Mouse (Mus musculus) NIH3T3 (cell line): ENCODE measurements around the gene Tnfaip8l3.
A peak's percentile ranks its signal among the peaks of the same experiment; 100 is the strongest.

Source experiments
- DNase-seq: peaks from one replicate; pipeline ENCODE4 v3.0.0-alpha.2; 2012; ENCODE audit warnings: low read depth

The Tnfaip8l3 gene

GRCm38 (mm10) chr9:53990921-53991320 lies 77.3 kb downstream of the Tnfaip8l3 start:
- peak; percentile 75 for DNase-seq

- peak; percentile 53 for DNase-seq
Measured at GRCm38 (mm10) chr9:53986972-53987371, 81.2 kb downstream of the Tnfaip8l3 start.

GRCm38 (mm10) chr9:53984868-53985267 lies 83.3 kb downstream of the Tnfaip8l3 start:
- DNase-seq = peak; percentile 37

- DNase-seq = no peak
Measured at GRCm38 (mm10) chr9:53975122-53975518, 93.1 kb downstream of the Tnfaip8l3 start, which contains the start of gene Elmod1. Gene Elmod1 (minus strand): TSS chr9:53975301.

- DNase-seq = no peak
Measured at GRCm38 (mm10) chr9:53974328-53975121, 93.7 kb downstream of the Tnfaip8l3 start.

- no peak for DNase-seq
Measured at GRCm38 (mm10) chr9:53973929-53974327, 94.3 kb downstream of the Tnfaip8l3 start.
